Mouse (Mus musculus): ENCODE measurements at regions not wholly inside any gene's neighbourhood (a gene's known extent, or its start where the extent isn't known, plus 50 kb on each side); places are given as distances from the start of the nearest gene placed in this dataset.

- Histone ChIP-seq H3K27ac (no peak overlapping the region), H3K9ac (no peak overlapping the region), H3K9me3 (replicated peaks) (no peaks in the 10 kb centered on the region), H3K4me1 (replicated peaks) (no peaks in the 10 kb centered on the region), H3K4me3 (no peak overlapping the region), H3K27me3 (no peaks in the 10 kb centered on the region), H3K4me2 (no peak overlapping the region), H3K36me3 (no peaks in the 10 kb centered on the region)
- WGBS, result 71% methylated on average over 7 of the region's 7 CpGs
- ATAC-seq (replicated peaks; ENCODE audit: insufficient number of reproducible peaks, insufficient read depth, low FRiP score, low read depth), result no peak
Observed at GRCm38 (mm10) chr8:28117997-28118778, 670.7 kb downstream of the Poteg start.

- H3K4me2 ChIP-seq, result no peak overlapping the region
- no peaks in the 10 kb centered on the region; the same call in 1 of the 2 replicates for H3K9me3 ChIP-seq (replicated peaks)
- H3K36me3 ChIP-seq, result no peaks in the 10 kb centered on the region
- 52% methylated on average over 3 of the region's 3 CpGs for WGBS
- no peak overlapping the region for H3K27ac ChIP-seq
- no peaks in the 10 kb centered on the region for H3K27me3 ChIP-seq
- no peaks in the 10 kb centered on the region for H3K4me1 ChIP-seq (replicated peaks)
- H3K9ac ChIP-seq, result no peak overlapping the region
- no peak for ATAC-seq (replicated peaks; ENCODE audit: insufficient number of reproducible peaks, insufficient read depth, low FRiP score, low read depth)
- H3K4me3 ChIP-seq, result no peak overlapping the region
Observed at GRCm38 (mm10) chr8:28125021-28125420, 677.6 kb downstream of the Poteg start.

- no peak for ATAC-seq (replicated peaks; ENCODE audit: insufficient number of reproducible peaks, insufficient read depth, low FRiP score, low read depth)
- 77% methylated on average over 3 of the region's 3 CpGs for WGBS
Observed at GRCm38 (mm10) chr8:28141916-28142315, 694.4 kb downstream of the Poteg start.

GRCm38 (mm10) chr8:28148599-28149452, 701.4 kb downstream of the Poteg start:
- WGBS, result 44% methylated on average over 14 of the region's 14 CpGs
- ATAC-seq (replicated peaks; ENCODE audit: insufficient number of reproducible peaks, insufficient read depth, low FRiP score, low read depth), result no peak
- Histone ChIP-seq H3K27me3 (no peaks in the 10 kb centered on the region), H3K4me3 (no peak overlapping the region), H3K36me3 (no peaks in the 10 kb centered on the region), H3K9ac (no peak overlapping the region), H3K4me2 (no peak overlapping the region), H3K27ac (no peak overlapping the region), H3K9me3 (replicated peaks) (no peaks in the 10 kb centered on the region), H3K4me1 (replicated peaks) (0 out of 2 replicates have a peak, but pooled peaks cover 5% of the 10 kb centered on the region)

More at GRCm38 (mm10) chr8:28141916-28142315, 694.4 kb downstream of the Poteg start:
- Histone ChIP-seq H3K4me3 (no peak overlapping the region), H3K4me1 (replicated peaks) (no peaks in the 10 kb centered on the region), H3K27ac (no peak overlapping the region), H3K27me3 (no peaks in the 10 kb centered on the region), H3K9me3 (replicated peaks) (no peaks in the 10 kb centered on the region), H3K9ac (no peak overlapping the region), H3K36me3 (no peaks in the 10 kb centered on the region), H3K4me2 (no peak overlapping the region)

- H3K9ac ChIP-seq, result no peak overlapping the region
- H3K27me3 ChIP-seq, result no peaks in the 10 kb centered on the region
- no peak overlapping the region for H3K4me2 ChIP-seq
- H3K27ac ChIP-seq, result no peak overlapping the region
- ATAC-seq (replicated peaks; ENCODE audit: insufficient number of reproducible peaks, insufficient read depth, low FRiP score, low read depth), result no peak
- H3K4me1 ChIP-seq (replicated peaks), result 0 out of 2 replicates have a peak, but pooled peaks cover 5% of the 10 kb centered on the region
- H3K4me3 ChIP-seq, result no peak overlapping the region
- WGBS, result 59% methylated on average over 3 of the region's 3 CpGs
- no peaks in the 10 kb centered on the region for H3K36me3 ChIP-seq
- H3K9me3 ChIP-seq (replicated peaks), result no peaks in the 10 kb centered on the region
Observed at GRCm38 (mm10) chr8:28149453-28149767, 701.9 kb downstream of the Poteg start.

GRCm38 (mm10) chr8:28160651-28161050, 713.2 kb downstream of the Poteg start:
- Histone ChIP-seq H3K4me1 (replicated peaks) (no peaks in the 10 kb centered on the region), H3K36me3 (no peaks in the 10 kb centered on the region), H3K9me3 (replicated peaks) (no peaks in the 10 kb centered on the region), H3K27me3 (no peaks in the 10 kb centered on the region), H3K9ac (no peak overlapping the region), H3K4me2 (no peak overlapping the region), H3K4me3 (no peak overlapping the region), H3K27ac (no peak overlapping the region)
- ATAC-seq (replicated peaks; ENCODE audit: insufficient number of reproducible peaks, insufficient read depth, low FRiP score, low read depth), result no peak
- 83% methylated on average over 4 of the region's 4 CpGs for WGBS

- no peak for ATAC-seq (replicated peaks; ENCODE audit: insufficient number of reproducible peaks, insufficient read depth, low FRiP score, low read depth)
- no peaks in the 10 kb centered on the region for H3K36me3 ChIP-seq
- H3K27me3 ChIP-seq, result no peaks in the 10 kb centered on the region
- H3K27ac ChIP-seq, result no peak overlapping the region
- H3K4me3 ChIP-seq, result no peak overlapping the region
- 39% methylated on average over 1 of the region's 1 CpGs for WGBS
- no peak overlapping the region for H3K9ac ChIP-seq
- H3K4me2 ChIP-seq, result no peak overlapping the region
- no peaks in the 10 kb centered on the region for H3K4me1 ChIP-seq (replicated peaks)
- no peaks in the 10 kb centered on the region for H3K9me3 ChIP-seq (replicated peaks)
Observed at GRCm38 (mm10) chr8:28168036-28168435, 720.6 kb downstream of the Poteg start.

GRCm38 (mm10) chr8:28171456-28171855, 724.0 kb downstream of the Poteg start:
- Histone ChIP-seq H3K9me3 (replicated peaks) (no peaks in the 10 kb centered on the region), H3K4me2 (no peak overlapping the region), H3K27ac (no peak overlapping the region), H3K27me3 (no peaks in the 10 kb centered on the region), H3K9ac (no peak overlapping the region), H3K4me3 (no peak overlapping the region), H3K4me1 (replicated peaks) (no peaks in the 10 kb centered on the region), H3K36me3 (no peaks in the 10 kb centered on the region)
- WGBS, result 55% methylated on average over 4 of the region's 4 CpGs
- no peak for ATAC-seq (replicated peaks; ENCODE audit: insufficient number of reproducible peaks, insufficient read depth, low FRiP score, low read depth)

GRCm38 (mm10) chr8:28195943-28196342, 748.5 kb downstream of the Poteg start:
- Histone ChIP-seq H3K4me3 (no peak overlapping the region), H3K27ac (no peak overlapping the region), H3K27me3 (no peaks in the 10 kb centered on the region), H3K4me1 (replicated peaks) (no peaks in the 10 kb centered on the region), H3K9me3 (replicated peaks) (no peaks in the 10 kb centered on the region), H3K4me2 (no peak overlapping the region), H3K36me3 (no peaks in the 10 kb centered on the region), H3K9ac (no peak overlapping the region)
- 40% methylated on average over 1 of the region's 1 CpGs for WGBS
- ATAC-seq (replicated peaks; ENCODE audit: insufficient number of reproducible peaks, insufficient read depth, low FRiP score, low read depth), result no peak

- Histone ChIP-seq H3K36me3 (no peaks in the 10 kb centered on the region), H3K27ac (no peak overlapping the region), H3K27me3 (no peaks in the 10 kb centered on the region), H3K9ac (no peak overlapping the region), H3K4me2 (no peak overlapping the region), H3K4me3 (no peak overlapping the region), H3K4me1 (replicated peaks) (no peaks in the 10 kb centered on the region), H3K9me3 (replicated peaks) (no peaks in the 10 kb centered on the region)
- no peak for ATAC-seq (replicated peaks; ENCODE audit: insufficient number of reproducible peaks, insufficient read depth, low FRiP score, low read depth)
- 71% methylated on average over 5 of the region's 5 CpGs for WGBS
Observed at GRCm38 (mm10) chr8:28235562-28235961, 788.1 kb downstream of the Poteg start.

- no peaks in the 10 kb centered on the region for H3K9me3 ChIP-seq (replicated peaks)
- no peaks in the 10 kb centered on the region for H3K27me3 ChIP-seq
- H3K27ac ChIP-seq, result no peak overlapping the region
- 90% methylated on average over 7 of the region's 7 CpGs for WGBS
- ATAC-seq (replicated peaks; ENCODE audit: insufficient number of reproducible peaks, insufficient read depth, low FRiP score, low read depth), result no peak
- no peak overlapping the region for H3K4me2 ChIP-seq
- H3K9ac ChIP-seq, result no peak overlapping the region
- no peak overlapping the region for H3K4me3 ChIP-seq
- no peaks in the 10 kb centered on the region for H3K4me1 ChIP-seq (replicated peaks)
- H3K36me3 ChIP-seq, result no peaks in the 10 kb centered on the region
Observed at GRCm38 (mm10) chr8:28239411-28239810, 791.9 kb downstream of the Poteg start.

Data from heart, embryonic 15.5 days (tissue).